Mouse (Mus musculus): ENCODE measurements at regions not wholly inside any gene's neighbourhood (a gene's known extent, or its start where the extent isn't known, plus 50 kb on each side); places are given as distances from the start of the nearest gene placed in this dataset.
A peak's percentile ranks its signal among the peaks of the same experiment; 100 is the strongest.

GRCm38 (mm10) chr4:97132650-97133049 is 50.3 kb downstream of the Gm10192 start:
- peak; percentile 67 for DNase-seq (ENCODE audit: low read depth)

GRCm38 (mm10) chr4:97127780-97128179 is 55.2 kb downstream of the Gm10192 start:
- DNase-seq (ENCODE audit: low read depth), result peak; percentile 84
- TF ChIP-seq POLR2A (IDR thresholded peaks at IDR 0.05; ENCODE audit: borderline replicate concordance, extremely low read depth, insufficient read depth, insufficient read length, poor library complexity, severe bottlenecking), result no peak
- no peak for TF ChIP-seq CTCF (IDR thresholded peaks at IDR 0.05; ENCODE audit: borderline replicate concordance, extremely low read depth, insufficient read depth, insufficient read length)

More at GRCm38 (mm10) chr4:97132650-97133049, 50.3 kb downstream of the Gm10192 start:
- TF ChIP-seq CTCF (IDR thresholded peaks at IDR 0.05; ENCODE audit: borderline replicate concordance, extremely low read depth, insufficient read depth, insufficient read length), result no peak

- no peak for TF ChIP-seq CTCF (IDR thresholded peaks at IDR 0.05; ENCODE audit: borderline replicate concordance, extremely low read depth, insufficient read depth, insufficient read length)
- no peak for TF ChIP-seq POLR2A (IDR thresholded peaks at IDR 0.05; ENCODE audit: borderline replicate concordance, extremely low read depth, insufficient read depth, insufficient read length, poor library complexity, severe bottlenecking)
- DNase-seq (ENCODE audit: low read depth), result peak; percentile 71
Observed at GRCm38 (mm10) chr4:97123861-97124260, 59.1 kb downstream of the Gm10192 start.

- no peak for DNase-seq (ENCODE audit: low read depth)
- no peak for TF ChIP-seq POLR2A (IDR thresholded peaks at IDR 0.05; ENCODE audit: borderline replicate concordance, extremely low read depth, insufficient read depth, insufficient read length, poor library complexity, severe bottlenecking)
- no peak for TF ChIP-seq CTCF (IDR thresholded peaks at IDR 0.05; ENCODE audit: borderline replicate concordance, extremely low read depth, insufficient read depth, insufficient read length)
Observed at GRCm38 (mm10) chr4:97121952-97122351, 61.0 kb downstream of the Gm10192 start.

- TF ChIP-seq CTCF (IDR thresholded peaks at IDR 0.05; ENCODE audit: borderline replicate concordance, extremely low read depth, insufficient read depth, insufficient read length) (no peak), POLR2A (IDR thresholded peaks at IDR 0.05; ENCODE audit: borderline replicate concordance, extremely low read depth, insufficient read depth, insufficient read length, poor library complexity, severe bottlenecking) (no peak)
- DNase-seq (ENCODE audit: low read depth), result peak; percentile 51
Observed at GRCm38 (mm10) chr4:97119459-97119858, 63.5 kb downstream of the Gm10192 start.

GRCm38 (mm10) chr4:97117016-97117415 is 66.0 kb downstream of the Gm10192 start:
- no peak for DNase-seq (ENCODE audit: low read depth)
- TF ChIP-seq POLR2A (IDR thresholded peaks at IDR 0.05; ENCODE audit: borderline replicate concordance, extremely low read depth, insufficient read depth, insufficient read length, poor library complexity, severe bottlenecking) (no peak), CTCF (IDR thresholded peaks at IDR 0.05; ENCODE audit: borderline replicate concordance, extremely low read depth, insufficient read depth, insufficient read length) (no peak)

GRCm38 (mm10) chr4:97102752-97103052 is 80.3 kb downstream of the Gm10192 start:
- TF ChIP-seq POLR2A (IDR thresholded peaks at IDR 0.05; ENCODE audit: borderline replicate concordance, extremely low read depth, insufficient read depth, insufficient read length, poor library complexity, severe bottlenecking) (no peak), CTCF (IDR thresholded peaks at IDR 0.05; ENCODE audit: borderline replicate concordance, extremely low read depth, insufficient read depth, insufficient read length) (no peak)
- no peak for DNase-seq (ENCODE audit: low read depth)

- no peak for TF ChIP-seq CTCF (IDR thresholded peaks at IDR 0.05; ENCODE audit: borderline replicate concordance, extremely low read depth, insufficient read depth, insufficient read length)
- no peak for TF ChIP-seq POLR2A (IDR thresholded peaks at IDR 0.05; ENCODE audit: borderline replicate concordance, extremely low read depth, insufficient read depth, insufficient read length, poor library complexity, severe bottlenecking)
- DNase-seq (ENCODE audit: low read depth), result peak; percentile 9
Observed at GRCm38 (mm10) chr4:97101911-97102751, 80.8 kb downstream of the Gm10192 start.

GRCm38 (mm10) chr4:97099721-97100120 is 83.2 kb downstream of the Gm10192 start:
- no peak for DNase-seq (ENCODE audit: low read depth)
- TF ChIP-seq POLR2A (IDR thresholded peaks at IDR 0.05; ENCODE audit: borderline replicate concordance, extremely low read depth, insufficient read depth, insufficient read length, poor library complexity, severe bottlenecking) (no peak), CTCF (IDR thresholded peaks at IDR 0.05; ENCODE audit: borderline replicate concordance, extremely low read depth, insufficient read depth, insufficient read length) (no peak)

GRCm38 (mm10) chr4:97093576-97093975 is 89.4 kb downstream of the Gm10192 start:
- DNase-seq (ENCODE audit: low read depth), result no peak
- TF ChIP-seq POLR2A (IDR thresholded peaks at IDR 0.05; ENCODE audit: borderline replicate concordance, extremely low read depth, insufficient read depth, insufficient read length, poor library complexity, severe bottlenecking) (no peak), CTCF (IDR thresholded peaks at IDR 0.05; ENCODE audit: borderline replicate concordance, extremely low read depth, insufficient read depth, insufficient read length) (no peak)

- DNase-seq (ENCODE audit: low read depth), result no peak
- TF ChIP-seq CTCF (IDR thresholded peaks at IDR 0.05; ENCODE audit: borderline replicate concordance, extremely low read depth, insufficient read depth, insufficient read length) (no peak), POLR2A (IDR thresholded peaks at IDR 0.05; ENCODE audit: borderline replicate concordance, extremely low read depth, insufficient read depth, insufficient read length, poor library complexity, severe bottlenecking) (no peak)
Observed at GRCm38 (mm10) chr4:97050735-97051134, 132.2 kb downstream of the Gm10192 start.

- DNase-seq (ENCODE audit: low read depth), result peak; percentile 51
- TF ChIP-seq POLR2A (IDR thresholded peaks at IDR 0.05; ENCODE audit: borderline replicate concordance, extremely low read depth, insufficient read depth, insufficient read length, poor library complexity, severe bottlenecking) (no peak), CTCF (IDR thresholded peaks at IDR 0.05; ENCODE audit: borderline replicate concordance, extremely low read depth, insufficient read depth, insufficient read length) (no peak)
Observed at GRCm38 (mm10) chr4:97049045-97049674, 133.8 kb downstream of the Gm10192 start.

All from brain, embryonic 14.5 days (tissue).